Mouse (Mus musculus) forebrain, embryonic 14.5 days (tissue): Measurements from ENCODE around the gene Nosip. TPM values are rescaled to one million over a fixed set of nuclear protein-coding genes. Genes with fewer than 3 reads are reported as not detected.

ENCODE experiments used
- ATAC-seq: fragments of 200-750 bp; cut with Nextera tagmentation; 2 replicates; pipeline ENCODE4 v1.8.0; 2017; ENCODE audit warnings: mild to moderate bottlenecking, moderate library complexity
- DNase-seq: peaks from one replicate; pipeline ENCODE4 v3.0.0-alpha.2; 2015; ENCODE audit warnings: low spot score
- H3K27ac ChIP-seq: fragments of 300-500 bp; sonication (generic); 2 replicates; pipeline ENCODE4 v1.5.1; 2014; ENCODE audit warnings: low read depth, mild to moderate bottlenecking, control low read depth, low read length, moderate library complexity
- H3K27me3 ChIP-seq: fragments of 300-500 bp; sonication (generic); replicated peaks from 2 replicates; pipeline ENCODE4 v1.6.1; 2014; ENCODE audit warnings: low read length, control low read depth, mixed read lengths; ENCODE audit not compliant: control insufficient read depth, insufficient read depth
- H3K36me3 ChIP-seq: fragments of 300-500 bp; sonication (generic); 2 replicates; pipeline ENCODE4 v1.6.1; 2014; ENCODE audit warnings: low read length, control low read depth; ENCODE audit not compliant: control insufficient read depth, insufficient read depth
- H3K4me1 ChIP-seq: fragments of 300-500 bp; sonication (generic); 2 replicates; pipeline ENCODE4 v1.6.1; 2014; ENCODE audit warnings: antibody characterized with exemption, low read length, control low read depth; ENCODE audit not compliant: control insufficient read depth, insufficient read depth
- H3K4me2 ChIP-seq: fragments of 300-500 bp; sonication (generic); 2 replicates; pipeline ENCODE4 v1.6.1; 2014; ENCODE audit warnings: mild to moderate bottlenecking, control low read depth, low read length
- H3K4me3 ChIP-seq: fragments of 300-500 bp; sonication (generic); 2 replicates; pipeline ENCODE4 v1.5.1; 2014; ENCODE audit warnings: low read depth, low read length, control low read depth
- H3K9ac ChIP-seq: fragments of 300-500 bp; sonication (generic); 2 replicates; pipeline ENCODE4 v1.6.1; 2014; ENCODE audit warnings: mild to moderate bottlenecking, low read length, control low read depth, moderate library complexity
- H3K9me3 ChIP-seq: fragments of 300-500 bp; sonication (generic); replicated peaks from 2 replicates; pipeline ENCODE4 v1.6.1; 2016; ENCODE audit warnings: low read length, control low read depth, mixed read lengths; ENCODE audit not compliant: control insufficient read depth
- WGBS: fragments of 180-500 bp; shearing (Covaris S2); extraction: QIAGEN DNeasy Blood & Tissue Kit; methylation state at CpG from one replicate; pipeline ENCODE4 v1.1.7; 2014; 5-methylcytosine and 5-hydroxymethylcytosine counted together
- polyA plus RNA-seq: library from polyadenylated mRNA; unstranded; fragments of >200 nt; fragmentation: Nextera tagmentation; extraction: Ambion mirVana; gene quantifications from 2 replicates; pipeline ENCODE4 v1.2.1, GENCODE M21; 2014

Nosip gene
- polyA plus RNA-seq: 70.4 and 71.8 TPM in 2 replicates

- no peaks in the 10 kb centered on the region for H3K27me3 ChIP-seq
- peak within 1 kb of the TSS; percentile 49 for H3K4me3 ChIP-seq
- under 1% methylated on average over 31 of the region's 31 CpGs for WGBS
- H3K27ac ChIP-seq: peak within 1 kb of the TSS; percentile 76
- no peaks in the 10 kb centered on the region for H3K36me3 ChIP-seq
- H3K9ac ChIP-seq: peak within 1 kb of the TSS; percentile 60
- peak; percentile 93 for ATAC-seq
- peak; percentile 99 for DNase-seq
- peaks cover 11% of the 10 kb centered on the region for H3K4me1 ChIP-seq
- H3K9me3 ChIP-seq: no peaks in the 10 kb centered on the region
- peak within 1 kb of the TSS; percentile 61 for H3K4me2 ChIP-seq
These were observed at the start of gene Nosip, which contains the start of gene Prrg2 for GRCm38 (mm10) chr7:45062239-45062835. Gene Nosip, plus strand, starts transcription at chr7:45062429. Gene Prrg2, minus strand, starts transcription at chr7:45062677.

- no peak overlapping the region for H3K9ac ChIP-seq
- ATAC-seq (no peak), DNase-seq (no peak)
- no peak overlapping the region for H3K4me3 ChIP-seq
- no peaks in the 10 kb centered on the region for H3K9me3 ChIP-seq
- H3K27me3 ChIP-seq: no peaks in the 10 kb centered on the region
- H3K4me1 ChIP-seq: peaks cover 14% of the 10 kb centered on the region
- no peak overlapping the region for H3K27ac ChIP-seq
- H3K4me2 ChIP-seq: no peak overlapping the region
- H3K36me3 ChIP-seq: peaks cover 61% of the 10 kb centered on the region
- 87% methylated on average over 4 of the region's 4 CpGs for WGBS
These were observed 49.4 kb upstream of the Nosip start for GRCm38 (mm10) chr7:45012824-45013223.

- Histone ChIP-seq H3K4me3 (no peak overlapping the region), H3K27me3 (no peaks in the 10 kb centered on the region), H3K4me1 (peaks cover 14% of the 10 kb centered on the region), H3K9me3 (no peaks in the 10 kb centered on the region), H3K36me3 (peaks cover 54% of the 10 kb centered on the region), H3K9ac (peak overlapping the region; percentile 10; the same call in 1 of the 2 replicates), H3K27ac (no peak overlapping the region), H3K4me2 (no peak overlapping the region)
- WGBS: 96% methylated on average over 16 of the region's 16 CpGs
- ATAC-seq (no peak), DNase-seq (no peak)
These were observed 48.7 kb upstream of the Nosip start for GRCm38 (mm10) chr7:45013366-45014095.

GRCm38 (mm10) chr7:45014096-45014451 lies 48.2 kb upstream of the Nosip start:
- DNase-seq: no peak
- no peak for ATAC-seq
- Histone ChIP-seq H3K36me3 (peaks cover 49% of the 10 kb centered on the region), H3K27me3 (no peaks in the 10 kb centered on the region), H3K9ac (peak overlapping the region; percentile 10; the same call in 1 of the 2 replicates), H3K9me3 (no peaks in the 10 kb centered on the region), H3K4me3 (no peak overlapping the region), H3K4me1 (peaks cover 14% of the 10 kb centered on the region), H3K27ac (no peak overlapping the region), H3K4me2 (no peak overlapping the region)
- 94% methylated on average over 3 of the region's 3 CpGs for WGBS

GRCm38 (mm10) chr7:45015344-45015956 lies 46.8 kb upstream of the Nosip start:
- Histone ChIP-seq H3K4me2 (peak overlapping the region; percentile 76), H3K9me3 (no peaks in the 10 kb centered on the region), H3K27me3 (no peaks in the 10 kb centered on the region), H3K4me3 (peak overlapping the region; percentile 95), H3K27ac (peak overlapping the region; percentile 82), H3K4me1 (peaks cover 14% of the 10 kb centered on the region), H3K36me3 (peaks cover 35% of the 10 kb centered on the region), H3K9ac (peak overlapping the region; percentile 92)
- no peak for ATAC-seq
- DNase-seq: no peak
- WGBS: 2% methylated on average over 20 of the region's 20 CpGs

- peaks cover 14% of the 10 kb centered on the region for H3K4me1 ChIP-seq
- DNase-seq (peak; percentile 100), ATAC-seq (peak; percentile 94)
- peak within 1 kb of the TSS; percentile 92 for H3K9ac ChIP-seq
- no peaks in the 10 kb centered on the region for H3K9me3 ChIP-seq
- H3K4me3 ChIP-seq: peak within 1 kb of the TSS; percentile 95
- no peaks in the 10 kb centered on the region for H3K27me3 ChIP-seq
- peaks cover 29% of the 10 kb centered on the region for H3K36me3 ChIP-seq
- H3K4me2 ChIP-seq: peak within 1 kb of the TSS; percentile 76
- 1% methylated on average over 63 of the region's 69 CpGs for WGBS
- H3K27ac ChIP-seq: peak within 1 kb of the TSS; percentile 85
These were observed 46.1 kb upstream of the Nosip start, which contains the start of gene Scaf1 for GRCm38 (mm10) chr7:45015957-45016612. Gene Scaf1, minus strand, starts transcription at chr7:45016363.

- Histone ChIP-seq H3K27me3 (no peaks in the 10 kb centered on the region), H3K9ac (peak overlapping the region; percentile 52), H3K36me3 (peaks cover 22% of the 10 kb centered on the region), H3K4me2 (peak overlapping the region; percentile 65), H3K4me1 (peaks cover 14% of the 10 kb centered on the region), H3K27ac (peak overlapping the region; percentile 85), H3K4me3 (peak overlapping the region; percentile 95), H3K9me3 (no peaks in the 10 kb centered on the region)
- 0 out of 2 replicates have a peak, but pooled peaks have one; percentile 0 for ATAC-seq
- 2% methylated on average over 4 of the region's 4 CpGs for WGBS
- no peak for DNase-seq
These were observed 45.5 kb upstream of the Nosip start for GRCm38 (mm10) chr7:45016761-45017160.

GRCm38 (mm10) chr7:45017242-45018061 lies 44.8 kb upstream of the Nosip start, which contains the start of gene Rras:
Gene Rras, plus strand, starts transcription at chr7:45017961.
- Histone ChIP-seq H3K4me1 (peaks cover 14% of the 10 kb centered on the region), H3K36me3 (peaks cover 15% of the 10 kb centered on the region), H3K4me2 (peak within 1 kb of the TSS; percentile 65), H3K27ac (peak within 1 kb of the TSS; percentile 85), H3K9ac (peak within 1 kb of the TSS; percentile 54), H3K9me3 (no peaks in the 10 kb centered on the region), H3K27me3 (no peaks in the 10 kb centered on the region), H3K4me3 (peak within 1 kb of the TSS; percentile 95)
- peak; percentile 76 for ATAC-seq
- WGBS: under 1% methylated on average over 36 of the region's 36 CpGs
- DNase-seq: peak; percentile 96
